Mouse (Mus musculus) cortical plate, adult 2 months (tissue): ENCODE data around the gene Cnpy3. TPM values are rescaled to one million over a fixed set of nuclear protein-coding genes. Genes with fewer than 3 reads are reported as not detected.
"Not testable (repeated sequence)": the region's sequence is repeated elsewhere in the genome, so short reads cannot be mapped to it uniquely, and the experiment has no call there.

Source experiments
- H3K27ac ChIP-seq: fragments of 200-500 bp; 2 replicates; pipeline ENCODE4 v1.5.1; 2012; ENCODE audit warnings: low read length, control low read depth, inconsistent platforms; ENCODE audit not compliant: insufficient read depth
- H3K4me1 ChIP-seq: fragments of 200-500 bp; 2 replicates; pipeline ENCODE4 v1.6.1; 2011; ENCODE audit warnings: low read length; ENCODE audit not compliant: control insufficient read depth, insufficient read depth
- H3K4me3 ChIP-seq: fragments of 200-500 bp; 2 replicates; pipeline ENCODE4 v1.5.1; 2011; ENCODE audit warnings: mild to moderate bottlenecking, low read length, control low read depth; ENCODE audit not compliant: insufficient read depth
- CTCF ChIP-seq: fragments of 200-500 bp; IDR thresholded peaks from 2 replicates; pipeline ENCODE4 v1.5.1; 2011; ENCODE audit warnings: mild to moderate bottlenecking, control low read depth, low read length; ENCODE audit not compliant: insufficient read depth; ENCODE audit errors: extremely low read depth
- POLR2A ChIP-seq: fragments of 200-500 bp; IDR thresholded peaks from 2 replicates; pipeline ENCODE4 v1.6.1; 2011; ENCODE audit warnings: mild to moderate bottlenecking, low read length, control low read depth; ENCODE audit not compliant: insufficient read depth; ENCODE audit errors: extremely low read depth
- polyA plus RNA-seq: library from polyadenylated mRNA; depleted of rRNA; stranded (reverse); fragments of >200 nt; gene quantifications from 2 replicates; pipeline ENCODE4 v1.2.3, GENCODE M21; 2012

Cnpy3 gene
- polyA plus RNA-seq, 1 experiment, result 93.6 TPM

GRCm38 (mm10) chr17:46771616-46772015 is 19.6 kb upstream of the Cnpy3 start:
- no peak overlapping the region for H3K27ac ChIP-seq
- no peak overlapping the region; the same call in 1 of the 2 replicates for H3K4me3 ChIP-seq
- no peak for TF ChIP-seq CTCF
- no peak for TF ChIP-seq POLR2A
- 0 out of 2 replicates have a peak, but pooled peaks cover 2% of the 10 kb centered on the region for H3K4me1 ChIP-seq

- TF ChIP-seq POLR2A (no peak), CTCF (no peak)
- no peak overlapping the region for H3K27ac ChIP-seq
- no peak overlapping the region for H3K4me3 ChIP-seq
- H3K4me1 ChIP-seq, result 0 out of 2 replicates have a peak, but pooled peaks cover 2% of the 10 kb centered on the region
These were observed 19.0 kb upstream of the Cnpy3 start for GRCm38 (mm10) chr17:46771025-46771424.

GRCm38 (mm10) chr17:46770546-46770945 is 18.5 kb upstream of the Cnpy3 start:
- TF ChIP-seq CTCF (no peak), POLR2A (no peak)
- no peak overlapping the region for H3K27ac ChIP-seq
- 0 out of 2 replicates have a peak, but pooled peaks cover 2% of the 10 kb centered on the region for H3K4me1 ChIP-seq
- no peak overlapping the region for H3K4me3 ChIP-seq

GRCm38 (mm10) chr17:46767868-46768267 is 15.9 kb upstream of the Cnpy3 start:
- no peak overlapping the region for H3K4me3 ChIP-seq
- TF ChIP-seq CTCF (no peak), POLR2A (no peak)
- no peak overlapping the region for H3K27ac ChIP-seq
- peaks cover 2% of the 10 kb centered on the region; the same call in 1 of the 2 replicates for H3K4me1 ChIP-seq

GRCm38 (mm10) chr17:46764916-46765315 is 12.9 kb upstream of the Cnpy3 start:
- not testable (repeated sequence) for H3K4me1 ChIP-seq, H3K4me3 ChIP-seq
- H3K27ac ChIP-seq, result peak overlapping the region; percentile 49; the same call in 1 of the 2 replicates

GRCm38 (mm10) chr17:46763544-46763943 is 11.5 kb upstream of the Cnpy3 start, which contains the start of gene Ptcra:
Ptcra (minus strand) TSS chr17:46763712.
- TF ChIP-seq CTCF (no peak), POLR2A (no peak)
- H3K4me3 ChIP-seq, result no peak within 1 kb of the TSS
- H3K4me1 ChIP-seq, result peaks cover 2% of the 10 kb centered on the region; the same call in 1 of the 2 replicates
- peak within 1 kb of the TSS; percentile 56 for H3K27ac ChIP-seq

GRCm38 (mm10) chr17:46758753-46759152 is 6.7 kb upstream of the Cnpy3 start:
- Histone ChIP-seq H3K4me1 (no peaks in the 10 kb centered on the region), H3K27ac (peak overlapping the region; percentile 31; the same call in 1 of the 2 replicates), H3K4me3 (no peak overlapping the region)
- no peak for TF ChIP-seq CTCF
- TF ChIP-seq POLR2A, result no peak

GRCm38 (mm10) chr17:46751056-46751793 is 789 bp downstream of the Cnpy3 start:
- peak overlapping the region; percentile 88 for H3K4me3 ChIP-seq
- TF ChIP-seq CTCF (no peak), POLR2A (no peak)
- H3K4me1 ChIP-seq, result peaks cover 3% of the 10 kb centered on the region; the same call in 1 of the 2 replicates
- H3K27ac ChIP-seq, result no peak overlapping the region

- peaks cover 3% of the 10 kb centered on the region; the same call in 1 of the 2 replicates for H3K4me1 ChIP-seq
- TF ChIP-seq POLR2A (no peak), CTCF (no peak)
- no peak overlapping the region for H3K27ac ChIP-seq
- H3K4me3 ChIP-seq, result peak overlapping the region; percentile 88; the same call in 1 of the 2 replicates
These were observed 1.4 kb downstream of the Cnpy3 start for GRCm38 (mm10) chr17:46750580-46750979.

GRCm38 (mm10) chr17:46749282-46749681 is 2.7 kb downstream of the Cnpy3 start:
- H3K27ac ChIP-seq, result no peak overlapping the region
- TF ChIP-seq POLR2A (no peak), CTCF (no peak)
- peaks cover 3% of the 10 kb centered on the region; the same call in 1 of the 2 replicates for H3K4me1 ChIP-seq
- no peak overlapping the region for H3K4me3 ChIP-seq
